ENCODE assay signal across 9 mouse cellular contexts in the genomic region with DNA sequence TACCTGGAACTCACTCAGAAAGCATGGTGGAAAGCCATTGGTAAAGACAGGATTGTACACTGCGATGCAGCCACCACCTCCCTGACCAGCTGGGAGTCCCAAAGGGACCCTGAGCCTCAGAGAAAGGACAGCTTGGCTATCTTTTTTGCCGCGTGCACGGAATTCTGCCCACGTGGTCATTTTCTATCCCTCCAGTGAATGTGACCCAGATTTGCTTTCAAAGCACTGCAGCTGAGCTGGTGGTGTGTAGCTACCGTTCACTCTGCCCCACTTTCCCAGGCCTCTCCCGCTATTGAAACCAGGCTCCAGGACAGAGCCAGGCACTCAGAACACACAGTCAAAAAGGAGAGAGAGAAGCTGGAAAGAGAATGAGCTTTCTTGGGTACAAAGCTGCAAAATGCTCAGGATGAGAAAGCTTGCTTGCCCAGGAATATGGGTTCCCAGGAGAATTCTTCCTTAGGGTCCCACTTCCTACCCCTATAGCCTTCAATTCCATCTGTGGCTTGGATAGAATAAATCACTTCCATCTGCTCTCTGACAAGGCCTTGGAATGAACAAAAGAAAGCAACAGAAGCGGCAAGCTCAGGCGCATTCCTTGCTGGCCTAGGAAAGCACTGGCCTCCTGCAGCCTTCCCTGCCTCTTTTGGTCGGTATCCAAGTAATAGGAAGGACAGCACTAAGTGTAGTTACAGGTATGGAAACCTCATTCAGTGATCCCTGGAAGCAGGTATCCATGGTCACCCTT. TPM values are rescaled to one million over a fixed set of nuclear protein-coding genes. Genes with fewer than 3 reads are reported as not detected.
DNase-seq lines count a peak whose midpoint lies in the region; ATAC-seq and TF ChIP-seq lines count a peak whose summit lies in the region.
"Had no signal": no experiment of that assay in that cellular context is flagged by ENCODE, and none has a peak within 500 bp of the region (broad histone marks: within the 10 kb centered on the region; RNA-seq: fewer than 3 reads in every experiment).

No protein-coding gene starts in this region.

- no peak overlapping the region for H3K4me3 ChIP-seq in olfactory bulb, adult 2 months (ENCODE audit: insufficient read depth, low read depth, low read length)
- H3K4me3 ChIP-seq: stomach, embryonic 15.5 days had no signal

- WGBS in olfactory bulb, adult 2 months: 18% methylated on average over 10 of the region's 10 CpGs

- intact Hi-C loops in left cerebral cortex, postnatal 10 days (cut with DNase I): no loop called here

- no peak for TF ChIP-seq CTCF in olfactory bulb, adult 2 months (IDR thresholded peaks at IDR 0.05; ENCODE audit: insufficient read depth, low read depth, low read length)

- ATAC-seq in cerebellum, adult (ENCODE audit: insufficient number of reproducible peaks, low FRiP score, low TSS enrichment): peak; percentile 72
- peak; percentile 25; the same call in 1 of the 2 replicates for ATAC-seq in erythroblast, adult 5-6 weeks (replicated peaks; ENCODE audit: low FRiP score, poor library complexity, severe bottlenecking)

- no peak for TF ChIP-seq POLR2A in olfactory bulb, adult 2 months (IDR thresholded peaks at IDR 0.05; ENCODE audit: insufficient read depth, low read depth, low read length)

- H3K27ac ChIP-seq in olfactory bulb, adult 2 months (ENCODE audit: insufficient read depth, low read depth, low read length): peak overlapping the region; percentile 67
- H3K27ac ChIP-seq: stomach, embryonic 15.5 days had no signal

- peaks cover 32% of the 10 kb centered on the region for H3K4me1 ChIP-seq in olfactory bulb, adult 2 months (ENCODE audit: control insufficient read depth, insufficient read depth, low read length)
- H3K4me1 ChIP-seq: stomach, embryonic 15.5 days had no signal

- no peak for DNase-seq in cerebellum, postnatal 4 days (ENCODE audit: low spot score in 2 of 2)
- peak; percentile 39 for DNase-seq in NIH3T3 (ENCODE audit: low read depth)
- peak; percentile 62 to 71 for DNase-seq in left cerebral cortex, postnatal 10 days (ENCODE audit: extremely low spot score in 1 of 2, low spot score in 2 of 2)
- DNase-seq in spleen, adult 12 weeks (ENCODE audit: low spot score): no peak
- DNase-seq in thymus, postnatal 14 days: no peak

RNA-seq across cellular contexts. Expression of a gene that starts 6.9 kb away (rescaled TPM):
- total RNA-seq in erythroblast, adult 5-6 weeks (2015; ENCODE audit: low replicate concordance): 48.5 and 52.5 TPM in 2 replicates
- 65.5 and 81.0 TPM in 2 replicates for total RNA-seq in erythroblast, adult 5-6 weeks (2017; ENCODE audit: low replicate concordance)
- 100 to 1,000 TPM; 243 to 256 TPM for total RNA-seq in left cerebral cortex, postnatal 10 days (2021)
- 258 and 508 TPM in 2 replicates for polyA plus RNA-seq in olfactory bulb, adult 2 months (2012; ENCODE audit: insufficient read depth, insufficient read length, low replicate concordance, missing spikeins)

RNA-seq across cellular contexts. Expression of a gene that starts 40.8 kb away (rescaled TPM):
- 25.3 and 32.9 TPM in 2 replicates for total RNA-seq in erythroblast, adult 5-6 weeks (2015; ENCODE audit: low replicate concordance)
- total RNA-seq in erythroblast, adult 5-6 weeks (2017; ENCODE audit: low replicate concordance): 27.9 and 29.0 TPM in 2 replicates
- 100 to 1,000 TPM; 174 to 179 TPM for total RNA-seq in left cerebral cortex, postnatal 10 days (2021)
- polyA plus RNA-seq in olfactory bulb, adult 2 months (2012; ENCODE audit: insufficient read depth, insufficient read length, low replicate concordance, missing spikeins): not detected in 2 replicates

Comparison
In these comparisons a context has a peak if more than half of its experiments do, and no peak if none do; other contexts are left out.
1. DNase-seq: peak in NIH3T3 (single experiment) and left cerebral cortex, postnatal 10 days (2 of 2); none in cerebellum, postnatal 4 days (0 of 2), spleen, adult 12 weeks (single experiment) and thymus, postnatal 14 days (single experiment).
2. RNA of a gene that starts 40.8 kb away (total RNA-seq): 174 to 179 TPM in left cerebral cortex, postnatal 10 days; 25.3 to 32.9 TPM in erythroblast, adult 5-6 weeks; every median in the first group is over 4 times any median in the second.